Comparison of ENCODE assay signal across 10 mouse cellular contexts in genomic region chr6:33361613-33362012, GRCm38 (mm10).
DNase-seq lines count a peak whose midpoint lies in the region; ATAC-seq and TF ChIP-seq lines count a peak whose summit lies in the region.
"Had no signal": no experiment of that assay in that cellular context is flagged by ENCODE, and none has a peak within 500 bp of the region (broad histone marks: within the 10 kb centered on the region; RNA-seq: fewer than 3 reads in every experiment).

No protein-coding gene starts in this region.

- no peaks in the 10 kb centered on the region for H3K27me3 ChIP-seq in heart, adult 2 months (ENCODE audit: control insufficient read depth, insufficient read depth, low read length)
- H3K27me3 ChIP-seq in liver, embryonic 11.5 days (replicated peaks; ENCODE audit: control insufficient read depth, insufficient read depth, low read length): no peaks in the 10 kb centered on the region

- H3K9me3 ChIP-seq in liver, embryonic 11.5 days (ENCODE audit: control insufficient read depth, low read length): no peaks in the 10 kb centered on the region

- no peaks in the 10 kb centered on the region for H3K36me3 ChIP-seq in heart, adult 2 months (ENCODE audit: control insufficient read depth, insufficient read depth, low read length)
- no peaks in the 10 kb centered on the region for H3K36me3 ChIP-seq in liver, embryonic 11.5 days (ENCODE audit: control insufficient read depth, insufficient read depth, low read length)

- H3K4me1 ChIP-seq in heart, adult 2 months (ENCODE audit: control insufficient read depth, insufficient read depth, low read length): peaks cover 3% of the 10 kb centered on the region
- no peaks in the 10 kb centered on the region for H3K4me1 ChIP-seq in liver, embryonic 11.5 days (replicated peaks; ENCODE audit: control insufficient read depth, insufficient read depth, low read length)

- TF ChIP-seq CTCF in heart, adult 2 months (IDR thresholded peaks at IDR 0.05): no peak

- H3K9ac ChIP-seq in heart, adult 2 months (ENCODE audit: low read depth, low read length): no peak overlapping the region
- H3K9ac ChIP-seq in liver, embryonic 11.5 days (ENCODE audit: low read depth, low read length): no peak overlapping the region

- H3K4me2 ChIP-seq in liver, embryonic 11.5 days: no peak overlapping the region

- DNase-seq in gastrocnemius, adult 18-20 months (ENCODE audit: low spot score): peak; percentile 71
- no peak for DNase-seq in gastrocnemius, postnatal 4 days (ENCODE audit: low spot score in 2 of 2)
- peak; percentile 15 to 22 for DNase-seq in heart, adult 2 months
- peak; percentile 11 for DNase-seq in layer of hippocampus, adult 9-10 months (ENCODE audit: low spot score)
- DNase-seq in right cerebral cortex, postnatal 25 days: peak; percentile 29
- DNase-seq in adipocyte (ENCODE audit: low spot score): no peak
- no peak for DNase-seq in liver, embryonic 11.5 days (ENCODE audit: low spot score)
- DNase-seq in urinary bladder, postnatal 14 days (ENCODE audit: low spot score): no peak
- DNase-seq: kidney, adult 8-10 months had no signal

- H3K79me2 ChIP-seq in heart, adult 2 months (replicated peaks; ENCODE audit: control insufficient read depth, insufficient read depth, low read length): no peaks in the 10 kb centered on the region

- TF ChIP-seq POLR2A in heart, adult 2 months (IDR thresholded peaks at IDR 0.05; ENCODE audit: insufficient read depth, low read depth, low read length): no peak

- no peak for TF ChIP-seq EP300 in heart, adult 2 months (IDR thresholded peaks at IDR 0.05; ENCODE audit: insufficient read depth, low read depth, low read length)

- WGBS in heart, adult 2 months: 17% methylated on average over 6 of the region's 6 CpGs
- WGBS in liver, embryonic 11.5 days: 82% methylated on average over 6 of the region's 6 CpGs

- H3K27ac ChIP-seq in heart, adult 2 months: no peak overlapping the region
- H3K27ac ChIP-seq in liver, embryonic 11.5 days (ENCODE audit: low read depth, low read length): no peak overlapping the region
- H3K27ac ChIP-seq: macrophage had no signal

- no peak for ATAC-seq in liver, embryonic 11.5 days (replicated peaks; ENCODE audit: low FRiP score)

- intact Hi-C loops in heart, adult 2 months (cut with DNase I): no loop called here

- H3K4me3 ChIP-seq in heart, adult 2 months: no peak overlapping the region
- no peak overlapping the region for H3K4me3 ChIP-seq in liver, embryonic 11.5 days (ENCODE audit: low read depth, low read length)

Comparison
In these comparisons a context has a peak if more than half of its experiments do, and no peak if none do; other contexts are left out.
1. DNase-seq: peak in gastrocnemius, adult 18-20 months (single experiment), heart, adult 2 months (2 of 2), layer of hippocampus, adult 9-10 months (single experiment) and right cerebral cortex, postnatal 25 days (single experiment); none in gastrocnemius, postnatal 4 days (0 of 2), adipocyte (single experiment), liver, embryonic 11.5 days (single experiment) and urinary bladder, postnatal 14 days (single experiment).